Mouse (Mus musculus): ENCODE measurements around the gene Calr3. TPM values are rescaled to one million over a fixed set of nuclear protein-coding genes. Genes with fewer than 3 reads are reported as not detected.

The Calr3 gene
- polyA plus RNA-seq (2015; fragmentation: Nextera tagmentation; extraction: Ambion mirVana) = 1.5 and 1.9 TPM in 2 replicates

- 6% methylated on average over 34 of the region's 34 CpGs for WGBS
- Histone ChIP-seq H3K4me1 (peaks cover 19% of the 10 kb centered on the region), H3K4me3 (replicated peaks) (peak within 1 kb of the TSS; percentile 50), H3K9ac (peak within 1 kb of the TSS; percentile 61), H3K27me3 (no peaks in the 10 kb centered on the region), H3K4me2 (peak within 1 kb of the TSS; percentile 73), H3K9me3 (replicated peaks) (no peaks in the 10 kb centered on the region), H3K27ac (no peak within 1 kb of the TSS), H3K36me3 (peaks cover 11% of the 10 kb centered on the region)
- peak; percentile 100 for ATAC-seq (replicated peaks; ENCODE audit: low FRiP score)
These were observed at the start of gene Calr3, which contains the start of gene 1700030K09Rik for GRCm38 (mm10) chr8:72443338-72443993. TSS of gene Calr3 (minus strand) at chr8:72443870. TSS of gene 1700030K09Rik (plus strand) at chr8:72443880.

GRCm38 (mm10) chr8:72493381-72493780, 49.7 kb upstream of the Calr3 start:
- Histone ChIP-seq H3K9me3 (replicated peaks) (no peaks in the 10 kb centered on the region), H3K4me1 (peaks cover 32% of the 10 kb centered on the region), H3K36me3 (peaks cover 55% of the 10 kb centered on the region), H3K27me3 (no peaks in the 10 kb centered on the region), H3K4me2 (peak overlapping the region; percentile 66), H3K27ac (peak overlapping the region; percentile 83), H3K4me3 (replicated peaks) (peak overlapping the region; percentile 63), H3K9ac (peak overlapping the region; percentile 65)
- no peak for ATAC-seq (replicated peaks; ENCODE audit: low FRiP score)
- 10% methylated on average over 8 of the region's 8 CpGs for WGBS

GRCm38 (mm10) chr8:72492622-72493081, 49.0 kb upstream of the Calr3 start:
- Histone ChIP-seq H3K4me1 (peaks cover 32% of the 10 kb centered on the region), H3K9me3 (replicated peaks) (no peaks in the 10 kb centered on the region), H3K4me3 (replicated peaks) (peak overlapping the region; percentile 63), H3K9ac (peak overlapping the region; percentile 78), H3K27ac (peak overlapping the region; percentile 83), H3K27me3 (no peaks in the 10 kb centered on the region), H3K36me3 (peaks cover 62% of the 10 kb centered on the region), H3K4me2 (peak overlapping the region; percentile 90)
- ATAC-seq (replicated peaks; ENCODE audit: low FRiP score) = peak; percentile 97
- WGBS = under 1% methylated on average over 56 of the region's 56 CpGs

GRCm38 (mm10) chr8:72491680-72492621, 48.3 kb upstream of the Calr3 start, which contains the start of gene Slc35e1:
TSS of gene Slc35e1 (minus strand) at chr8:72492614.
- peak; percentile 6; the same call in 1 of the 2 replicates for ATAC-seq (replicated peaks; ENCODE audit: low FRiP score)
- H3K36me3 ChIP-seq = peaks cover 63% of the 10 kb centered on the region
- no peaks in the 10 kb centered on the region for H3K9me3 ChIP-seq (replicated peaks)
- peak within 1 kb of the TSS; percentile 90 for H3K4me2 ChIP-seq
- peaks cover 32% of the 10 kb centered on the region for H3K4me1 ChIP-seq
- H3K27me3 ChIP-seq = no peaks in the 10 kb centered on the region
- peak within 1 kb of the TSS; percentile 83 for H3K27ac ChIP-seq
- peak within 1 kb of the TSS; percentile 78 for H3K9ac ChIP-seq
- H3K4me3 ChIP-seq (replicated peaks) = peak within 1 kb of the TSS; percentile 63
- WGBS = under 1% methylated on average over 79 of the region's 98 CpGs

GRCm38 (mm10) chr8:72491017-72491416, 47.3 kb upstream of the Calr3 start:
- 84% methylated on average over 2 of the region's 2 CpGs for WGBS
- H3K36me3 ChIP-seq = peaks cover 63% of the 10 kb centered on the region
- H3K9ac ChIP-seq = 0 out of 2 replicates have a peak overlapping the region, but pooled peaks have one; percentile 78
- no peak for ATAC-seq (replicated peaks; ENCODE audit: low FRiP score)
- H3K4me3 ChIP-seq (replicated peaks) = peak overlapping the region; percentile 63
- H3K27me3 ChIP-seq = no peaks in the 10 kb centered on the region
- H3K4me2 ChIP-seq = peak overlapping the region; percentile 90
- no peak overlapping the region for H3K27ac ChIP-seq
- H3K9me3 ChIP-seq (replicated peaks) = no peaks in the 10 kb centered on the region
- peaks cover 32% of the 10 kb centered on the region for H3K4me1 ChIP-seq

- Histone ChIP-seq H3K4me1 (peaks cover 17% of the 10 kb centered on the region), H3K9me3 (replicated peaks) (no peaks in the 10 kb centered on the region), H3K4me3 (replicated peaks) (no peak overlapping the region), H3K4me2 (no peak overlapping the region), H3K27ac (no peak overlapping the region), H3K27me3 (no peaks in the 10 kb centered on the region), H3K9ac (no peak overlapping the region), H3K36me3 (peaks cover 81% of the 10 kb centered on the region)
- ATAC-seq (replicated peaks; ENCODE audit: low FRiP score) = no peak
These were observed 43.3 kb upstream of the Calr3 start for GRCm38 (mm10) chr8:72487014-72487413.

- H3K4me2 ChIP-seq = no peak overlapping the region
- H3K27me3 ChIP-seq = no peaks in the 10 kb centered on the region
- WGBS = 87% methylated on average over 6 of the region's 6 CpGs
- peaks cover 6% of the 10 kb centered on the region for H3K4me1 ChIP-seq
- H3K4me3 ChIP-seq (replicated peaks) = no peak overlapping the region
- H3K36me3 ChIP-seq = peaks cover 93% of the 10 kb centered on the region
- H3K27ac ChIP-seq = no peak overlapping the region
- no peak overlapping the region for H3K9ac ChIP-seq
- no peaks in the 10 kb centered on the region for H3K9me3 ChIP-seq (replicated peaks)
- ATAC-seq (replicated peaks; ENCODE audit: low FRiP score) = no peak
These were observed 42.0 kb upstream of the Calr3 start for GRCm38 (mm10) chr8:72485456-72486199.

- H3K27me3 ChIP-seq = no peaks in the 10 kb centered on the region
- H3K9me3 ChIP-seq (replicated peaks) = no peaks in the 10 kb centered on the region
- peak within 1 kb of the TSS; percentile 82 for H3K4me2 ChIP-seq
- H3K36me3 ChIP-seq = peaks cover 48% of the 10 kb centered on the region
- WGBS = under 1% methylated on average over 80 of the region's 80 CpGs
- H3K4me1 ChIP-seq = peaks cover 17% of the 10 kb centered on the region
- peak within 1 kb of the TSS; percentile 88 for H3K9ac ChIP-seq
- peak within 1 kb of the TSS; percentile 95 for H3K27ac ChIP-seq
- peak; percentile 97 for ATAC-seq (replicated peaks; ENCODE audit: low FRiP score)
- peak within 1 kb of the TSS; percentile 91 for H3K4me3 ChIP-seq (replicated peaks)
These were observed 31.3 kb upstream of the Calr3 start, which contains the start of gene Cherp for GRCm38 (mm10) chr8:72474826-72475546. TSS of gene Cherp (minus strand) at chr8:72475226.

GRCm38 (mm10) chr8:72470684-72471083, 27.0 kb upstream of the Calr3 start:
- H3K9ac ChIP-seq = no peak overlapping the region
- H3K36me3 ChIP-seq = peaks cover 79% of the 10 kb centered on the region
- peaks cover 9% of the 10 kb centered on the region for H3K4me1 ChIP-seq
- H3K27ac ChIP-seq = no peak overlapping the region
- no peak overlapping the region for H3K4me3 ChIP-seq (replicated peaks)
- 95% methylated on average over 7 of the region's 7 CpGs for WGBS
- no peak overlapping the region for H3K4me2 ChIP-seq
- no peak for ATAC-seq (replicated peaks; ENCODE audit: low FRiP score)
- H3K27me3 ChIP-seq = no peaks in the 10 kb centered on the region
- no peaks in the 10 kb centered on the region for H3K9me3 ChIP-seq (replicated peaks)

GRCm38 (mm10) chr8:72469984-72470383, 26.3 kb upstream of the Calr3 start:
- no peak overlapping the region for H3K4me2 ChIP-seq

GRCm38 (mm10) chr8:72469243-72469642, 25.6 kb upstream of the Calr3 start:
- ATAC-seq (replicated peaks; ENCODE audit: low FRiP score) = no peak
- H3K4me2 ChIP-seq = no peak overlapping the region
- H3K9me3 ChIP-seq (replicated peaks) = no peaks in the 10 kb centered on the region
- H3K27ac ChIP-seq = no peak overlapping the region
- no peaks in the 10 kb centered on the region for H3K27me3 ChIP-seq
- H3K4me3 ChIP-seq (replicated peaks) = no peak overlapping the region
- peaks cover 7% of the 10 kb centered on the region for H3K4me1 ChIP-seq
- H3K36me3 ChIP-seq = peaks cover 93% of the 10 kb centered on the region
- 97% methylated on average over 2 of the region's 2 CpGs for WGBS
- no peak overlapping the region for H3K9ac ChIP-seq

More at GRCm38 (mm10) chr8:72469984-72470383, 26.3 kb upstream of the Calr3 start:
- 95% methylated on average over 8 of the region's 8 CpGs for WGBS
- H3K27me3 ChIP-seq = no peaks in the 10 kb centered on the region
- H3K4me3 ChIP-seq (replicated peaks) = no peak overlapping the region
- no peaks in the 10 kb centered on the region for H3K9me3 ChIP-seq (replicated peaks)
- H3K27ac ChIP-seq = no peak overlapping the region
- H3K4me1 ChIP-seq = peaks cover 8% of the 10 kb centered on the region
- ATAC-seq (replicated peaks; ENCODE audit: low FRiP score) = no peak
- H3K9ac ChIP-seq = no peak overlapping the region
- peaks cover 86% of the 10 kb centered on the region for H3K36me3 ChIP-seq
